Mouse (Mus musculus) MEL (cell line): ENCODE results near the gene Msx3. TPM values are rescaled to one million over a fixed set of nuclear protein-coding genes. Genes with fewer than 3 reads are reported as not detected.

Experiments
- DNase-seq: peaks from one replicate; pipeline ENCODE4 v3.0.0; 2011; ENCODE audit warnings: low read depth, low spot score
- H3K27ac ChIP-seq: 2 replicates; pipeline ENCODE4 v1.5.1; 2012; ENCODE audit warnings: low read depth, mild to moderate bottlenecking, control low read depth, low read length, moderate library complexity; ENCODE audit not compliant: control insufficient read depth
- H3K27me3 ChIP-seq, 2 experiments: fragments of 150-350 bp in 1 of 2; sonication (generic) in 1 of 2; 2 replicates each; pipeline ENCODE4 v1.6.1; 2012; ENCODE audit warnings: low read length in 2 of 2, mild to moderate bottlenecking in 2 of 2, improper control_type of control experiment in 1 of 2, moderate library complexity in 1 of 2; ENCODE audit not compliant: insufficient read depth in 2 of 2, control insufficient read depth in 1 of 2
- H3K36me3 ChIP-seq, 2 experiments: 2 replicates each; pipeline ENCODE4 v1.6.1; 2012 to 2014; ENCODE audit warnings: low read length in 2 of 2, improper control_type of control experiment in 1 of 2, inconsistent platforms in 1 of 2, mild to moderate bottlenecking in 1 of 2; ENCODE audit not compliant: insufficient read depth in 2 of 2, control insufficient read depth in 1 of 2
- H3K4me1 ChIP-seq, 2 experiments: fragments of 150-350 bp in 1 of 2; sonication (generic) in 1 of 2; 2 replicates each; pipeline ENCODE4 v1.6.1; 2012; ENCODE audit warnings: low read length in 2 of 2, improper control_type of control experiment in 1 of 2, mild to moderate bottlenecking in 1 of 2; ENCODE audit not compliant: insufficient read depth in 2 of 2, control insufficient read depth in 1 of 2
- H3K4me3 ChIP-seq, 2 experiments: fragments of 150-350 bp in 1 of 2; sonication (generic) in 1 of 2; 2 replicates each; pipeline ENCODE4 v1.5.1; 2012; ENCODE audit warnings: low read depth in 2 of 2, low read length in 2 of 2, mild to moderate bottlenecking in 2 of 2, moderate library complexity in 2 of 2, control low read depth in 1 of 2, improper control_type of control experiment in 1 of 2; ENCODE audit not compliant: control insufficient read depth in 1 of 2, insufficient read depth in 1 of 2
- H3K79me2 ChIP-seq: 2 replicates; pipeline ENCODE4 v1.6.1; 2012; ENCODE audit warnings: mild to moderate bottlenecking, low read length, moderate library complexity; ENCODE audit not compliant: control insufficient read depth, poor library complexity, insufficient read depth
- H3K9ac ChIP-seq: 2 replicates; pipeline ENCODE4 v1.6.1; 2012; ENCODE audit warnings: low read depth, mild to moderate bottlenecking, control low read depth, low read length, moderate library complexity; ENCODE audit not compliant: control insufficient read depth, poor library complexity, severe bottlenecking
- H3K9me3 ChIP-seq: fragments of 150-350 bp; sonication (generic); replicated peaks from 2 replicates; pipeline ENCODE4 v1.6.1; 2012; ENCODE audit warnings: mild to moderate bottlenecking, low read length, improper control_type of control experiment, moderate library complexity; ENCODE audit not compliant: insufficient read depth
- BHLHE40 ChIP-seq: IDR thresholded peaks from 2 replicates; pipeline ENCODE4 v1.6.1; 2012; ENCODE audit warnings: low read depth, mild to moderate bottlenecking, inconsistent platforms, low read length, improper control_type of control experiment, borderline replicate concordance
- CHD1 ChIP-seq: IDR thresholded peaks from 2 replicates; pipeline ENCODE4 v1.6.1; 2012; ENCODE audit warnings: low read depth, mild to moderate bottlenecking, inconsistent platforms, low read length, improper control_type of control experiment
- CHD2 ChIP-seq: IDR thresholded peaks from 2 replicates; pipeline ENCODE4 v1.6.1; 2011; ENCODE audit warnings: low read length, improper control_type of control experiment
- CTCF ChIP-seq, 3 experiments: IDR thresholded peaks in 2 of 3; conservative IDR thresholded peaks in 1 of 3; 2 replicates each; pipeline ENCODE4 v1.5.1; 2011 to 2012; ENCODE audit warnings: low read length in 3 of 3, low read depth in 2 of 3, mild to moderate bottlenecking in 2 of 3, improper control_type of control experiment in 1 of 3, inconsistent platforms in 1 of 3, mixed read lengths in 1 of 3, moderate library complexity in 1 of 3; ENCODE audit not compliant: control insufficient read depth in 1 of 3, insufficient read depth in 1 of 3, poor library complexity in 1 of 3, severe bottlenecking in 1 of 3
- E2F4 ChIP-seq: IDR thresholded peaks from 2 replicates; pipeline ENCODE4 v1.6.1; 2011; ENCODE audit warnings: low read depth, low read length, improper control_type of control experiment, borderline replicate concordance
- ETS1 ChIP-seq: IDR thresholded peaks from 2 replicates; pipeline ENCODE4 v1.6.1; 2012; ENCODE audit warnings: low read depth, mild to moderate bottlenecking, inconsistent platforms, low read length, improper control_type of control experiment, moderate library complexity
- GABPA ChIP-seq: IDR thresholded peaks from 2 replicates; pipeline ENCODE4 v1.6.1; 2012; ENCODE audit warnings: low read depth, mild to moderate bottlenecking, inconsistent platforms, low read length, improper control_type of control experiment, moderate library complexity
- HCFC1 ChIP-seq: IDR thresholded peaks from 2 replicates; pipeline ENCODE4 v1.6.1; 2012; ENCODE audit warnings: low read depth, mild to moderate bottlenecking, inconsistent platforms, low read length, improper control_type of control experiment, moderate library complexity
- KAT2A ChIP-seq: conservative IDR thresholded peaks from 2 replicates; pipeline ENCODE4 v1.6.1; 2012; ENCODE audit warnings: low read depth, low read length, improper control_type of control experiment, inconsistent platforms
- MAX ChIP-seq: IDR thresholded peaks from 2 replicates; pipeline ENCODE4 v1.6.1; 2011; ENCODE audit warnings: low read length, improper control_type of control experiment
- MAZ ChIP-seq: IDR thresholded peaks from 2 replicates; pipeline ENCODE4 v1.6.1; 2012; ENCODE audit warnings: low read depth, mild to moderate bottlenecking, inconsistent platforms, low read length, improper control_type of control experiment
- MXI1 ChIP-seq: IDR thresholded peaks from 2 replicates; pipeline ENCODE4 v1.6.1; 2011; ENCODE audit warnings: mild to moderate bottlenecking, low read depth, low read length, improper control_type of control experiment
- MYB ChIP-seq: IDR thresholded peaks from 2 replicates; pipeline ENCODE4 v1.6.1; 2011; ENCODE audit warnings: mild to moderate bottlenecking, low read depth, low read length, improper control_type of control experiment
- NRF1 ChIP-seq: IDR thresholded peaks from 2 replicates; pipeline ENCODE4 v1.6.1; 2014; ENCODE audit warnings: low read depth, mild to moderate bottlenecking, inconsistent platforms, low read length, improper control_type of control experiment, moderate library complexity; ENCODE audit not compliant: poor library complexity, insufficient read depth, severe bottlenecking
- POLR2AphosphoS2 ChIP-seq: IDR thresholded peaks from 2 replicates; pipeline ENCODE4 v1.6.1; 2011; ENCODE audit warnings: low read length, improper control_type of control experiment
- RCOR1 ChIP-seq: IDR thresholded peaks from 2 replicates; pipeline ENCODE4 v1.6.1; 2012; ENCODE audit warnings: low read depth, mild to moderate bottlenecking, inconsistent platforms, low read length, improper control_type of control experiment
- SMC3 ChIP-seq: IDR thresholded peaks from 2 replicates; pipeline ENCODE4 v1.6.1; 2011; ENCODE audit warnings: low read depth, low read length, improper control_type of control experiment
- TBP ChIP-seq: IDR thresholded peaks from 2 replicates; pipeline ENCODE4 v1.8.0; 2011; ENCODE audit warnings: low read depth, low read length, improper control_type of control experiment
- USF1 ChIP-seq: IDR thresholded peaks from 2 replicates; pipeline ENCODE4 v1.6.1; 2014; ENCODE audit warnings: low read depth, mild to moderate bottlenecking, inconsistent platforms, low read length, improper control_type of control experiment, moderate library complexity
- USF2 ChIP-seq, 2 experiments: IDR thresholded peaks; 2 replicates each; pipeline ENCODE4 v1.6.1; 2011 to 2012; ENCODE audit warnings: improper control_type of control experiment in 2 of 2, low read length in 2 of 2, borderline replicate concordance in 1 of 2, inconsistent platforms in 1 of 2, low read depth in 1 of 2, mild to moderate bottlenecking in 1 of 2; ENCODE audit not compliant: insufficient read depth in 1 of 2
- ZKSCAN1 ChIP-seq: IDR thresholded peaks from 2 replicates; pipeline ENCODE4 v1.6.1; 2012; ENCODE audit warnings: low read depth, mild to moderate bottlenecking, inconsistent platforms, low read length, improper control_type of control experiment, moderate library complexity
- ZNF384 ChIP-seq: IDR thresholded peaks from 2 replicates; pipeline ENCODE4 v1.6.1; 2012; ENCODE audit warnings: low read depth, mild to moderate bottlenecking, inconsistent platforms, low read length, improper control_type of control experiment
- polyA plus RNA-seq, 2 experiments: library from polyadenylated mRNA; stranded (reverse) in 1 of 2; unstranded in 1 of 2; fragments of >175 nt in 1 of 2; fragments of >200 nt in 1 of 2; gene quantifications; 2 replicates each; pipeline versions ENCODE4 v1.2.1 to v1.2.4; 2012; ENCODE audit warnings: low replicate concordance in 2 of 2, low read depth in 1 of 2; ENCODE audit not compliant: insufficient read length in 2 of 2, insufficient read depth in 1 of 2, missing spikeins in 1 of 2
- total RNA-seq: library from RNA; depleted of rRNA; stranded (reverse); fragments of 300-350 nt; gene quantifications from 2 replicates; pipeline ENCODE4 v1.2.3, GENCODE M21; 2012

Msx3 gene
- total and polyA plus RNA-seq, 3 experiments: not detected

DNA sequence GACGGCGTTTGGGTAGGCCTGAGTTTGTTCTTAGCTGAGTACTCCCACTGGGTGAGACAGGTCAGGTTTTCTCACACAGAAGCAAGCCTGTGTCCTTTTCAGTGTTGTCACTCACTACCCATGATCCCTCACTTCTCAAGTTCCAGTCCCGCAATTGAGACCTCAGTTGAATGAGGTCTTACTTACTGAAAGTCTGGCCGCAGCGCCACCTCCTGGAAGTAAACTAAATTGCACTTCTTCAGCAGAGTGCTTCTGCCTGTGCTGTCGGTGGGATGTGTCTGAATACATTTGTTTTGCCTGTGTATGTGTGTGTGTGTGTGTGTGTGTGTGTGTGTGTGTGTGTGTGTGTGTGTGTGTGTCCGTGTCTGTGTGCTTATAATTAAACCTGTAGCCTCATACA lies 14.2 kb upstream of the Msx3 start (continued):
- TF ChIP-seq E2F4: no peak
- no peak for TF ChIP-seq ETS1
- TF ChIP-seq CHD2: no peak
- TF ChIP-seq NRF1: no peak
- TF ChIP-seq GABPA: no peak
- TF ChIP-seq MYB: no peak
- no peak for TF ChIP-seq KAT2A
- TF ChIP-seq HCFC1: no peak
- no peak for TF ChIP-seq MAX
- peak; percentile 56; the same call in 1 of the 2 replicates for TF ChIP-seq TBP
- TF ChIP-seq ZNF384: no peak
- TF ChIP-seq CHD1: no peak
- TF ChIP-seq POLR2AphosphoS2: no peak
- peak; percentile 74 to 92 (median 80) for TF ChIP-seq CTCF (IDR thresholded peaks at IDR 0.05 in 2 of 3, conservative IDR thresholded peaks at IDR 0.05 in 1 of 3; ENCODE audit: control insufficient read depth in 1 of 3, insufficient read depth in 1 of 3, low read depth in 2 of 3, low read length in 3 of 3, poor library complexity in 1 of 3, severe bottlenecking in 1 of 3)
- TF ChIP-seq, all 39 proteins: peak for 7

DNA sequence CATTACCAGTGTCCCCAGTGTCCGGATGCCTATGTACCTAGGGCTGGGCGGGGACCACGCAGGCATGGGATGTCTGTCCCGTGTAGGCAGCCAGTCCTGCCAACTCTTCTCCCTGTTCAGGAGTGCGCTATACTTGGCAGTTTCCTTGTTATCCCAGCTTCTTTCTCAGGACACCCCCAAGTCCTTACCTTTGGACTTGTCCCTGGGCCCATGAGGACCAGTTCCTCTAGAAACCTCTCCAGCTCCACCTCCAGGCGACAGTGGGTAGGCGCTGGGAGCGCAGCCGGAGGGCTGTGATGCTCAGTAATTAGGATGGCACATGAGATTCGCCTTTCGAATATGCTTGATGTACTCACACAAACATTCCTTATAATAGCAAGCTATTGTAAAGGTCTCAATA lies 13.4 kb upstream of the Msx3 start:
- Histone ChIP-seq H3K9ac (no peak overlapping the region), H3K79me2 (no peaks in the 10 kb centered on the region), H3K9me3 (no peaks in the 10 kb centered on the region), H3K4me3 (no peak overlapping the region), H3K27ac (no peak overlapping the region), H3K36me3 (no peaks in the 10 kb centered on the region), H3K4me1 (no peaks in the 10 kb centered on the region)
- no peak for DNase-seq
- TF ChIP-seq MXI1 (no peak), SMC3 (peak; percentile 41), CTCF (IDR thresholded peaks at IDR 0.05 in 2 of 3, conservative IDR thresholded peaks at IDR 0.05 in 1 of 3; ENCODE audit: control insufficient read depth in 1 of 3, insufficient read depth in 1 of 3, low read depth in 2 of 3, low read length in 3 of 3, poor library complexity in 1 of 3, severe bottlenecking in 1 of 3) (peak in 2 of 3 experiments; percentile 32 to 39; a peak in 4 of 6 replicates)
- TF ChIP-seq, all 39 proteins: peak for 2
- no peaks in the 10 kb centered on the region; a peak in 1 of 4 replicates for H3K27me3 ChIP-seq

DNA sequence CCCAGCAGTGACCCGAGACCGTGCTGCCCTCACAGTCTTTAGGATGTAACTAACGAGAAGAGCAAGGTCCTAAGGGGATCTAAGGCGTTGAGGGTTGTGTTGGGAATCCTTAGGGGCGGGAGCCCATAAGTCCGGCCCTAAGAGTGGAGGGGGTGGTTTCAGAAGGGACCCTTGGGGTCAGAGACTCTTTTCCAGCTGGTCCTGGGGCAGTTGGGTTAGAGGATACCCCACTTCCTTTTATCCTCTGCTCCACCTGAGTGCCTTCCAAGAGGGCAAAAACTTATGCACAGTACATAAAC lies 12.9 kb upstream of the Msx3 start:
- TF ChIP-seq MXI1 (no peak), CTCF (IDR thresholded peaks at IDR 0.05 in 2 of 3, conservative IDR thresholded peaks at IDR 0.05 in 1 of 3; ENCODE audit: control insufficient read depth in 1 of 3, insufficient read depth in 1 of 3, low read depth in 2 of 3, low read length in 3 of 3, poor library complexity in 1 of 3, severe bottlenecking in 1 of 3) (no peak), ZKSCAN1 (no peak), USF2 (IDR thresholded peaks at IDR 0.05; ENCODE audit: borderline replicate concordance in 1 of 2, insufficient read depth in 1 of 2, low read depth in 1 of 2, low read length in 2 of 2) (no peak), NRF1 (no peak), BHLHE40 (no peak), USF1 (no peak), RCOR1 (no peak), CHD2 (no peak), MAZ (no peak)
- no peak for DNase-seq
- H3K4me1 ChIP-seq: no peaks in the 10 kb centered on the region
- no peaks in the 10 kb centered on the region for H3K9me3 ChIP-seq
- no peak overlapping the region for H3K4me3 ChIP-seq
- no peak overlapping the region for H3K9ac ChIP-seq
- H3K36me3 ChIP-seq: no peaks in the 10 kb centered on the region
- no peak overlapping the region for H3K27ac ChIP-seq
- no peaks in the 10 kb centered on the region; a peak in 1 of 4 replicates for H3K27me3 ChIP-seq
- no peaks in the 10 kb centered on the region for H3K79me2 ChIP-seq
